Mouse (Mus musculus) megakaryocyte, embryonic 14.5 days (primary cell): Measurements from ENCODE around the gene Ctdsp2.

Experiments used
- FLI1 ChIP-seq: IDR thresholded peaks from 2 replicates; pipeline ENCODE4 v1.6.1; 2012; ENCODE audit warnings: low read length, inconsistent platforms, mixed read lengths
- GATA1 ChIP-seq: IDR thresholded peaks from 3 replicates; pipeline ENCODE4 v1.6.1; 2012; ENCODE audit warnings: mixed read lengths, low read length, inconsistent platforms, borderline replicate concordance

DNA sequence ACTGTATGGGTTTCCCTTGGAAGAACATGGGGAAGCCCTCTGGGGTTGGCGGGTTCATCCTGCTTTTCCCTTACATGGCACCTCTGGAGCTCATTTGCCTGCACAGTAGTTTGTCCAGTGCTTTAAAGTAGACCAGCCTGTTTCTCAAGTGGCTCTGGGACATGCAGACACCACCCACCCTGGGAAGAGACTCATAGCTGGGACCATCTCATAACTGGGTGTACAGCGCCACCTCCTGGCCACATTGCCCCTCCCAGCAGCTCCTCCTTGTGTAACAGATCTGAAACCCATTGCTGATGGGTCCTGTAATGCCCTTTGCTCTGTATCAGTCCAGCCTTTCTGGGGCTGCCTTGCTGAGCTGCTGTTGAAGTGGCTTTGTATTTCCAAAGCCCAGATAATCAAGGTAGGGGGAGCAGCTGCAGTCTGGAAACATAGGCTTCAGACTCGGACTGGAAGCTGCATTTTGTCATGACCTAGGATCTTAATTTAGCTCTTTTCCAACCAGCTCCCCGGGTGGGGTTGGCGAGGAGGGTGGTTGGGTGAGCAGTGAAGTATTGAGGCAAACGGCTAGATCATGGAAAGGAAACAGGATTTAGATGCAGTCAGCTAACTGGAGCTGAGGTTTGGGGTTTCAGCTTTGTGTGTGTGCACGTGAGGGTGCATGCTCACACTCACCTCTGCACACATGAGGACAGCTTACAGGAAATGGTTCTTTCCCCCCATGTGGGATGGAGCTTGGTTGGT lies 12.0 kb downstream of the Ctdsp2 start:
- TF ChIP-seq FLI1: no peak
- TF ChIP-seq GATA1: no peak
